Mouse (Mus musculus): ENCODE measurements around the gene Dcaf1. TPM values are rescaled to one million over a fixed set of nuclear protein-coding genes. Genes with fewer than 3 reads are reported as not detected.

The Dcaf1 gene
- total and polyA plus RNA-seq, 3 experiments, result 56.3 to 131 (median 58.7) TPM

DNA sequence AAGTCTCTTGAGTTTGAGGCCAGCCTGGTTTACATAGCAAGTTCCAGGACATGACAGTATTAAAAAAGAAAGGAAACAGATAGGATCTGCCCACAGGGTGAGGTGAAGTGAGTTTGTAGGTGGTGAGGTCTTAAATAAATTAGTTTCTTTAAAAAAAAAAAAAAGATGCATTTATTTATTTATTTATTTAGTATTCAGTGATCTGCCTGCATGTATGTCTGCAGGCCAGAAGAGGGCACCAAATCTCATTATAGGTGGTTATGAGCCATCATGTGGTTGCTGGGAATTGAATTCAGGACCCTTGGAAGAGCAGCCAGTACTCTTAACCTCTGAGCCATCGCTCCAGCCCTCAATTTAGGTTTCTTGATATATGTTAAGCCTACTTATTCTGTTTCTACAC, 18.9 kb downstream of the Dcaf1 start:
- H3K4me1 ChIP-seq (ENCODE audit: control insufficient read depth in 1 of 2, insufficient read depth in 2 of 2, low read length in 2 of 2), result no peaks in the 10 kb centered on the region
- H3K36me3 ChIP-seq (ENCODE audit: control insufficient read depth in 1 of 2, insufficient read depth in 2 of 2, low read length in 2 of 2), result peaks cover 0 to 58% of the 10 kb centered on the region in 2 experiments; a peak in 2 of 4 replicates
- no peaks in the 10 kb centered on the region for H3K9me3 ChIP-seq (replicated peaks; ENCODE audit: insufficient read depth, low read length)
- no peak overlapping the region for H3K9ac ChIP-seq (ENCODE audit: control insufficient read depth, low read depth, low read length, poor library complexity, severe bottlenecking)
- no peak overlapping the region for H3K4me3 ChIP-seq (ENCODE audit: control insufficient read depth in 1 of 2, insufficient read depth in 1 of 2, low read depth in 2 of 2, low read length in 2 of 2)
- H3K27ac ChIP-seq (ENCODE audit: control insufficient read depth, low read depth, low read length), result no peak overlapping the region
- H3K79me2 ChIP-seq (ENCODE audit: control insufficient read depth, insufficient read depth, low read length, poor library complexity), result no peaks in the 10 kb centered on the region
- H3K27me3 ChIP-seq (ENCODE audit: control insufficient read depth in 1 of 2, insufficient read depth in 2 of 2, low read length in 2 of 2), result no peaks in the 10 kb centered on the region
- TF ChIP-seq ZNF384 (IDR thresholded peaks at IDR 0.05; ENCODE audit: low read depth, low read length) (peak; percentile 83), MYC (IDR thresholded peaks at IDR 0.05; ENCODE audit: low read depth, low read length) (0 out of 2 replicates have a peak, but pooled peaks have one; percentile 30), RCOR1 (IDR thresholded peaks at IDR 0.05; ENCODE audit: low read depth, low read length) (no peak), CTCF (IDR thresholded peaks at IDR 0.05 in 2 of 3, conservative IDR thresholded peaks at IDR 0.05 in 1 of 3; ENCODE audit: control insufficient read depth in 1 of 3, insufficient read depth in 1 of 3, low read depth in 2 of 3, low read length in 3 of 3, poor library complexity in 1 of 3, severe bottlenecking in 1 of 3) (peak in 2 of 3 experiments; percentile 36 to 37; a peak in 3 of 6 replicates), TCF12 (IDR thresholded peaks at IDR 0.05; ENCODE audit: low read depth, low read length) (no peak), USF1 (IDR thresholded peaks at IDR 0.05; ENCODE audit: low read depth, low read length) (peak; percentile 15; the same call in 1 of the 2 replicates)
- DNase-seq (ENCODE audit: low read depth, low spot score), result peak; percentile 52

- no peak for DNase-seq (ENCODE audit: low read depth, low spot score)
- Histone ChIP-seq H3K9me3 (replicated peaks; ENCODE audit: insufficient read depth, low read length) (no peaks in the 10 kb centered on the region), H3K27me3 (ENCODE audit: control insufficient read depth in 1 of 2, insufficient read depth in 2 of 2, low read length in 2 of 2) (no peaks in the 10 kb centered on the region), H3K9ac (ENCODE audit: control insufficient read depth, low read depth, low read length, poor library complexity, severe bottlenecking) (no peak overlapping the region), H3K79me2 (ENCODE audit: control insufficient read depth, insufficient read depth, low read length, poor library complexity) (no peaks in the 10 kb centered on the region), H3K36me3 (ENCODE audit: control insufficient read depth in 1 of 2, insufficient read depth in 2 of 2, low read length in 2 of 2) (peaks cover 0 to 61% of the 10 kb centered on the region in 2 experiments; a peak in 2 of 4 replicates), H3K4me1 (ENCODE audit: control insufficient read depth in 1 of 2, insufficient read depth in 2 of 2, low read length in 2 of 2) (no peaks in the 10 kb centered on the region), H3K4me3 (ENCODE audit: control insufficient read depth in 1 of 2, insufficient read depth in 1 of 2, low read depth in 2 of 2, low read length in 2 of 2) (no peak overlapping the region), H3K27ac (ENCODE audit: control insufficient read depth, low read depth, low read length) (no peak overlapping the region)
- TF ChIP-seq ZMIZ1 (IDR thresholded peaks at IDR 0.05; ENCODE audit: low read depth, low read length), result no peak
- TF ChIP-seq MYB (IDR thresholded peaks at IDR 0.05; ENCODE audit: low read depth, low read length), result no peak
- no peak for TF ChIP-seq ELF1 (IDR thresholded peaks at IDR 0.05; ENCODE audit: low read depth, low read length)
- no peak for TF ChIP-seq MYC (IDR thresholded peaks at IDR 0.05; ENCODE audit: low read depth, low read length)
- no peak for TF ChIP-seq EP300 (IDR thresholded peaks at IDR 0.05; ENCODE audit: low read depth in 1 of 2, low read length in 2 of 2)
- TF ChIP-seq JUND (IDR thresholded peaks at IDR 0.05; ENCODE audit: low read depth, low read length), result no peak
- no peak for TF ChIP-seq TBP (IDR thresholded peaks at IDR 0.05; ENCODE audit: low read depth, low read length)
- no peak for TF ChIP-seq GABPA (IDR thresholded peaks at IDR 0.05; ENCODE audit: low read depth, low read length)
- TF ChIP-seq USF1 (IDR thresholded peaks at IDR 0.05; ENCODE audit: low read depth, low read length), result no peak
- no peak for TF ChIP-seq MAZ (IDR thresholded peaks at IDR 0.05; ENCODE audit: low read depth, low read length)
These were observed 21.1 kb downstream of the Dcaf1 start for GRCm38 (mm10) chr9:106842800-106843199.

DNA sequence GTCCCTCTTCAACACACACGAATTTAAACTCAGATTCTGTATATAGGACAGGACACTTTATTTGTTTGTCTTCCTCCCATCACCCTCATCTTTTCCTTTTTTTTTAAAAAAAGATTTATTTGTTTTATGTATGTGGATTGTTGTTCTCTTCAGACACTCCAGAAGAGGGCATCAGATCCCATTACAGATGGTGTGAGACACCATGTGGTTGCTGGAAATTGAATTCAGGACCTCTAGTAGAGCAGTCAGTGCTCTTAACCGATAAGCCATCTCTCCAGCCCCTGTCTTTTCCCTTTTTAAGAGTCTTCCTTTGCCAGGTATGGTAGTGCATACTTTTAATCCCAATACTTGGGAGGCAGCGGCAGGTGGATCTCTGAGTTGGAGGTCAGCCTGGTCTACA, 35.0 kb downstream of the Dcaf1 start:
- H3K27me3 ChIP-seq (ENCODE audit: control insufficient read depth in 1 of 2, insufficient read depth in 2 of 2, low read length in 2 of 2), result no peaks in the 10 kb centered on the region
- peaks cover 2 to 11% of the 10 kb centered on the region in 2 experiments; a peak in 3 of 4 replicates for H3K4me1 ChIP-seq (ENCODE audit: control insufficient read depth in 1 of 2, insufficient read depth in 2 of 2, low read length in 2 of 2)
- no peak overlapping the region for H3K27ac ChIP-seq (ENCODE audit: control insufficient read depth, low read depth, low read length)
- 0 out of 2 replicates have a peak, but pooled peaks cover 2% of the 10 kb centered on the region for H3K79me2 ChIP-seq (ENCODE audit: control insufficient read depth, insufficient read depth, low read length, poor library complexity)
- TF ChIP-seq CTCF (IDR thresholded peaks at IDR 0.05 in 2 of 3, conservative IDR thresholded peaks at IDR 0.05 in 1 of 3; ENCODE audit: control insufficient read depth in 1 of 3, insufficient read depth in 1 of 3, low read depth in 2 of 3, low read length in 3 of 3, poor library complexity in 1 of 3, severe bottlenecking in 1 of 3), result peak in 1 of 3 experiments; percentile 20; a peak in 2 of 6 replicates
- no peak for TF ChIP-seq SIN3A (IDR thresholded peaks at IDR 0.05; ENCODE audit: low read length)
- DNase-seq (ENCODE audit: low read depth, low spot score), result no peak
- no peak overlapping the region for H3K4me3 ChIP-seq (ENCODE audit: control insufficient read depth in 1 of 2, insufficient read depth in 1 of 2, low read depth in 2 of 2, low read length in 2 of 2)
- H3K36me3 ChIP-seq (ENCODE audit: control insufficient read depth in 1 of 2, insufficient read depth in 2 of 2, low read length in 2 of 2), result peaks cover 14 to 29% of the 10 kb centered on the region in 2 experiments
- H3K9me3 ChIP-seq (replicated peaks; ENCODE audit: insufficient read depth, low read length), result no peaks in the 10 kb centered on the region
- no peak overlapping the region for H3K9ac ChIP-seq (ENCODE audit: control insufficient read depth, low read depth, low read length, poor library complexity, severe bottlenecking)

All from MEL (cell line).